ENCODE assay signal across 8 mouse cellular contexts in the genomic region with DNA sequence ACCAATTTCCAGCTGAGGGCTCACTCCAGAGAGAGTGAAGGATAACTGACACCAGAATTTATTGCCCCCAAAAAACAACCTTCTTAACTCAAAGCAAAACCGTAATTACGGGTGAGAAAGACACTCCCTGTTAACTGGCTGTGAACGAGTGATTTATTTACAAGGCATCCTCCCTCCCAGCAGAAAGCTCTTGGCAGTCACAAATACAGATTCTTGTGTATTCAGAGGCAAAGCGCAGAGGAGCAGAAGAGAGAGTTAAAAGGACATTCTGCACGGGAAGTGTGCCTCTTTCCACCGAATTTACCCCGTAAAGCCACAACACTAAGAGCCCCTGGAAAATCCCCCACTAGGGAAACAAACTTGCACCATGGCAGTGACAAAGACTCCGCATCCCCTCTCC.
DNase-seq lines count a peak whose midpoint lies in the region; ATAC-seq lines count a peak whose summit lies in the region.
"Had no signal": no experiment of that assay in that cellular context is flagged by ENCODE, and none has a peak within 500 bp of the region (broad histone marks: within the 10 kb centered on the region; RNA-seq: fewer than 3 reads in every experiment).

No protein-coding gene starts in this region.

- no peak for DNase-seq in liver, embryonic 11.5 days (ENCODE audit: low spot score)
- DNase-seq in liver = no peak
- no peak for DNase-seq in embryonic facial prominence, embryonic 10.5 days (ENCODE audit: low spot score)
- DNase-seq in right cerebral cortex, postnatal 36 days (ENCODE audit: low spot score in 2 of 2) = no peak
- no peak for DNase-seq in urinary bladder, postnatal 36 days (ENCODE audit: low spot score in 2 of 2)

- ATAC-seq in liver, embryonic 11.5 days (replicated peaks; ENCODE audit: low FRiP score) = no peak
- no peak for ATAC-seq in hindbrain, embryonic 16.5 days
- peak; percentile 41; the same call in 1 of the 2 replicates for ATAC-seq in neural tube, embryonic 14.5 days (ENCODE audit: low read depth)

- H3K27me3 ChIP-seq in liver, embryonic 11.5 days (replicated peaks; ENCODE audit: control insufficient read depth, insufficient read depth, low read length) = no peaks in the 10 kb centered on the region
- peaks cover 7% of the 10 kb centered on the region for H3K27me3 ChIP-seq in embryonic facial prominence, embryonic 10.5 days (replicated peaks; ENCODE audit: low read depth, poor library complexity, severe bottlenecking)
- H3K27me3 ChIP-seq in hindbrain, embryonic 16.5 days (replicated peaks; ENCODE audit: control insufficient read depth, insufficient read depth, low read length) = no peaks in the 10 kb centered on the region
- no peaks in the 10 kb centered on the region for H3K27me3 ChIP-seq in neural tube, embryonic 14.5 days (ENCODE audit: control insufficient read depth, insufficient read depth, low read length)
- H3K27me3 ChIP-seq: limb, embryonic 15.5 days had no signal

- H3K4me1 ChIP-seq in liver, embryonic 11.5 days (replicated peaks; ENCODE audit: control insufficient read depth, insufficient read depth, low read length) = peaks cover 5% of the 10 kb centered on the region
- peaks cover 54% of the 10 kb centered on the region for H3K4me1 ChIP-seq in embryonic facial prominence, embryonic 10.5 days
- H3K4me1 ChIP-seq in hindbrain, embryonic 16.5 days (ENCODE audit: control insufficient read depth, insufficient read depth, low read depth, low read length) = peaks cover 10% of the 10 kb centered on the region; the same call in 1 of the 2 replicates
- peaks cover 10% of the 10 kb centered on the region; the same call in 1 of the 2 replicates for H3K4me1 ChIP-seq in neural tube, embryonic 14.5 days (ENCODE audit: control insufficient read depth, insufficient read depth, low read length)

- H3K36me3 ChIP-seq in liver, embryonic 11.5 days (ENCODE audit: control insufficient read depth, insufficient read depth, low read length) = no peaks in the 10 kb centered on the region
- no peaks in the 10 kb centered on the region for H3K36me3 ChIP-seq in embryonic facial prominence, embryonic 10.5 days (replicated peaks)
- no peaks in the 10 kb centered on the region for H3K36me3 ChIP-seq in hindbrain, embryonic 16.5 days (ENCODE audit: control insufficient read depth, insufficient read depth, low read length)
- no peaks in the 10 kb centered on the region for H3K36me3 ChIP-seq in neural tube, embryonic 14.5 days (ENCODE audit: control insufficient read depth, insufficient read depth, low read length)
- H3K36me3 ChIP-seq: limb, embryonic 15.5 days had no signal

- 19% methylated on average over 8 of the region's 8 CpGs for WGBS in liver, embryonic 11.5 days
- 8% methylated on average over 8 of the region's 8 CpGs for WGBS in embryonic facial prominence, embryonic 10.5 days
- WGBS in hindbrain, embryonic 16.5 days = 7% methylated on average over 8 of the region's 8 CpGs
- 3% methylated on average over 8 of the region's 8 CpGs for WGBS in neural tube, embryonic 14.5 days

- H3K27ac ChIP-seq in liver, embryonic 11.5 days (ENCODE audit: low read depth, low read length) = no peak overlapping the region
- H3K27ac ChIP-seq in embryonic facial prominence, embryonic 10.5 days (replicated peaks) = peak overlapping the region; percentile 61; the same call in 1 of the 2 replicates
- no peak overlapping the region for H3K27ac ChIP-seq in hindbrain, embryonic 16.5 days (ENCODE audit: low read depth, low read length)
- no peak overlapping the region for H3K27ac ChIP-seq in neural tube, embryonic 14.5 days (ENCODE audit: low read depth, low read length)
- H3K27ac ChIP-seq: limb, embryonic 15.5 days had no signal

- H3K4me3 ChIP-seq in liver, embryonic 11.5 days (ENCODE audit: low read depth, low read length) = no peak overlapping the region
- no peak overlapping the region for H3K4me3 ChIP-seq in embryonic facial prominence, embryonic 10.5 days
- H3K4me3 ChIP-seq in hindbrain, embryonic 16.5 days (ENCODE audit: low read length) = no peak overlapping the region
- H3K4me3 ChIP-seq in neural tube, embryonic 14.5 days (ENCODE audit: low read depth, low read length) = no peak overlapping the region
- H3K4me3 ChIP-seq: limb, embryonic 15.5 days had no signal

- no peak overlapping the region for H3K9ac ChIP-seq in liver, embryonic 11.5 days (ENCODE audit: low read depth, low read length)
- no peak overlapping the region for H3K9ac ChIP-seq in hindbrain, embryonic 16.5 days (ENCODE audit: low read depth, low read length)
- no peak overlapping the region for H3K9ac ChIP-seq in neural tube, embryonic 14.5 days (replicated peaks; ENCODE audit: low read depth, low read length)
- H3K9ac ChIP-seq: limb, embryonic 15.5 days had no signal

- no peaks in the 10 kb centered on the region for H3K9me3 ChIP-seq in liver, embryonic 11.5 days (ENCODE audit: control insufficient read depth, low read length)
- H3K9me3 ChIP-seq in embryonic facial prominence, embryonic 10.5 days = no peaks in the 10 kb centered on the region
- H3K9me3 ChIP-seq in hindbrain, embryonic 16.5 days (ENCODE audit: control insufficient read depth, low read length) = no peaks in the 10 kb centered on the region
- no peaks in the 10 kb centered on the region for H3K9me3 ChIP-seq in neural tube, embryonic 14.5 days (ENCODE audit: control insufficient read depth, low read length)
- H3K9me3 ChIP-seq: limb, embryonic 15.5 days had no signal

- peak overlapping the region; percentile 26; the same call in 1 of the 2 replicates for H3K4me2 ChIP-seq in liver, embryonic 11.5 days
- H3K4me2 ChIP-seq in hindbrain, embryonic 16.5 days (ENCODE audit: low read length) = peak overlapping the region; percentile 20; the same call in 1 of the 2 replicates
- no peak overlapping the region for H3K4me2 ChIP-seq in neural tube, embryonic 14.5 days (ENCODE audit: low read depth, low read length)
- H3K4me2 ChIP-seq: limb, embryonic 15.5 days had no signal
